Mouse (Mus musculus) G1E (cell line): ENCODE results near the gene Egfl6.

Experiments used
- CTCF ChIP-seq: IDR thresholded peaks from 2 replicates; pipeline ENCODE4 v1.5.1; 2012; ENCODE audit warnings: low read depth, low read length, inconsistent platforms, mixed read lengths
- GATA1 ChIP-seq: IDR thresholded peaks from 2 replicates; pipeline ENCODE4 v1.6.1; 2012; ENCODE audit warnings: borderline replicate concordance, low read length, inconsistent platforms, mixed read lengths
- POLR2AphosphoS5 ChIP-seq: IDR thresholded peaks from 2 replicates; pipeline ENCODE4 v1.6.1; 2012; ENCODE audit warnings: low read depth, low read length, inconsistent platforms; ENCODE audit not compliant: insufficient replicate concordance

DNA sequence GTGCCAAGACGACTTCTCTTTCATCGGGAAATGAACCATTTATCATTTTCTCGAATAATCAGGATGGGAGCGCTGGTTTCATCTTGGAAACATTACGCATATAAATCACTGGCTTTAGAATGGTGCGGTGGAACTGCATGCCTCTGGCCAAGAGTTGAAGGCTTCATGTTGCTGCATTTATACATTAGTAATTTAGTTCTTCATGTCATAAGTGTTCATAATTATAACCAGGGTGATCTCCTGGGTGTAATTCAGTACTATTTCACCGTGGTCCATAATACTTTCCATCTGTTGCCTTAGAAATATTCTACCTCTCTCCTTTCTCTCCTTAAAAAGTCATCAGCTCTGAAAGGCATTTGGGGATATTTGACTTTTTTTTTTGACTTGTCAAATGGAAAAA, 29.7 kb upstream of the Egfl6 start:
- TF ChIP-seq POLR2AphosphoS5 (no peak), GATA1 (no peak), CTCF (no peak)
